Mouse (Mus musculus): ENCODE results near the gene Cyp20a1.

Gene Cyp20a1

DNA sequence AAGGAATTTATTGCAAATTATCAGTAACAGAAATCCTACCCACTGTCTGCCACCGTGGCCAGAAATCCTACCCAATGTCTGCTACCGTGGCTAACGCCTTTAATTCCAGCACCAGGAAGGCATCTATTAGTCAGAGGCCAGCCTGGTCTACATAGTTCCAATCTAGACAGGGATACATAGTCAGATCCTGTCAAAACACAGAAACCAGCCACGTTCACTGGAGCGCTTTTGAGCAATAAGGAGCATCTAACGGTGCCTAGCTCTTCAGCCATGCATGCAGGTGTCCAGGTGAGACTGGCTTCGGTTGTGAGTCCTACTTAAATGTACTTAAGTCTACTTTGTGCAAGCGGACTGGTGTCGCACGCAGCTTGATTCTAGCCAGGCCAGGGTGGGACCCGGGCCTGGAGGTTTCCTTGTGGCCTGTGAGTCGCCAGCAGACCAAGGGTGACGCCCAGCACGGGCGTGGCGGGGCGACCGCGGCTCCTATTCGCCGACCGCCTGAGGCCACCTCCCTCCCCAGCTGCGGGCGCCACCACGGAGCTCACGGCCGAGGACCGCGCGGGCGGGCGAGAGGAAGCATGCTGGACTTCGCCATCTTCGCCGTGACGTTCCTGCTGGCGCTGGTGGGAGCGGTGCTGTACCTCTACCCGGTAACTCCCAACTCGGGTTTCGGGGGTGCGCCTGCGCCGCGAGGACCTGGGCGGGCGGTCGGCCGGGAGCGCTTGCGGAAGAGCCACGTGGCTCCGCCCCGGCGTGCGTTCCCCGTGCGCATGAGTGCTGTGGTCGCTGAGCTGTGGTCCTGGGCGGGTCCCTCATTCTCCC lies at the start of gene Cyp20a1:
Cyp20a1 (plus strand) TSS at position 516 of the 822 bp plus-strand sequence.
- DNase-seq (ENCODE audit: low read depth), result peak; percentile 72

DNA sequence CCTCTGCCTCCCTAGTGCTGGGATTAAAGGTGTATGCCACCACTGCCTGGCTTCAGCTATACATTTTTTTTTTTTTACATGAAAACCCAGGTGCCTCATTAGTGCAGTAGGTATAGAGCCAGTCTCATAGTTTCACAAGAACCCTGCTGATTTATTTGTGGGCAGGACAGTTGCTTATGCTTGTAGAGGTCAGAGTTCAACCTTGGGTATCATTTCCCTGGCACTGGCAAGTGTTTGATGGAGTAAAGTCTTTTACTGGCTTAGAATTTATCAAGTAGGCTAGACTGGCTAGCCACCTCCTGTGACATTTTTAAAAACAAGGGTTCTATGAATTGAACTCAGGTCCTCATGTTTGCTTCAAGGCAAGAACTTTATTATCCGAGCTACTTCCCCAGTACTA lies 49.2 kb upstream of the Cyp20a1 start:
- DNase-seq (ENCODE audit: low read depth), result no peak

DNA sequence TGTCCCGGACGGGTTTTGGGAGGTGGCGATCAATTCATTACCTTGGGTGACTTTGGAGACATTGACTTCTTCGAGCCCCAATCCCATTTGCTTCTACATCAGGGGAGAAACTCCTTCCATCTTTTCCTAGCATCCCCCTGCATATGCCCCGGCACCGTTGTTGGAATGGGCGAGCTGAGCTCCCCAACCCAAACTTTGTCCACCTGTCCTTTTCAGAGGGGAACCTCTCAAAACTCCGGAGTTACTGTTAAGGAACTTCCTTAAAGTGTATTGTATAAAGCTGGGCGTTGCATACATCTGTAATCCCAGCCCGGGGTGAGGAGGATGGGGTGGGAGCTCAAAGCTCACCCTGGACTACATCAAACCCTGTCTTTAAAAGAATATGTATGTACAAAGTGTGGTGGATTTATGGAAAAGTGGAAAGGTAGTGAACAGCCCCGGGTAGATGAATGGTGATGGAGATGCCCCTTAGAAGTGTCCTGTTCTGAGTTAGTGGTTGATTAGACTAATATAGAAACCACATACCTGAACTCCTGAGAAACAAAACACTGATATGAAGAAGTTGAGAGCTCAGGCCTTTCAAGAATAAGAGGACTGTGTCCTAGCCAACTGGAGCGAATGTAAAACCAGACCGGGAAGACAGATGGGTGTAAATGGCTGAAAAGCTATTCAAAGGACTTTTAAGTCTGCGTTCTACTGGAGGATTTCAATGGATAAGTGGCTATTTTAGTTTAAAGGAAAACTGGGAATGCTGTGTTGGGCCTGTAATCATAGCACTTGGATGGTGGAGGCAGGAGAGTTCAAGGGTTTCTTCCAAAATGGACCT lies 720 bp downstream of the Cyp20a1 start:
- DNase-seq (ENCODE audit: low read depth), result peak; percentile 5

DNA sequence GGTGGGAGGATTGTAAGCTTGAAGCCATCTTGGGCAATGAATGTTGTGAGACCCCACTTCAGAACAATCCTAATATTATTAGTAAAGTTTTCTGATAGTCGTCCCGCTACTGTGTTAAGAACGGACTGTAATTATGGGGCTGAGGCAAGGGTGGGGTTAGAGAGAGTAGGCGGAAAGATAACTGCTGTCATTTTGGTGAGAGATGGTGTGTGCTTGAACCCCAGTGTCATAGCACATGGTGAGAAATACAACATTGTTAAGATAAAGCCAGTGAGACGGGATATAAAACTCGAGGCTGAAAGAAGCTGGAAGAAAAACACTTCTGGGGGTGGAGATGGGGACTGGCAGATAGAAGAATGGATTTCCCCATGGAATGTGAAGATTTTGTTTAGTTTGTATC lies 1.5 kb downstream of the Cyp20a1 start:
- peak; percentile 22 for DNase-seq (ENCODE audit: low read depth)

DNA sequence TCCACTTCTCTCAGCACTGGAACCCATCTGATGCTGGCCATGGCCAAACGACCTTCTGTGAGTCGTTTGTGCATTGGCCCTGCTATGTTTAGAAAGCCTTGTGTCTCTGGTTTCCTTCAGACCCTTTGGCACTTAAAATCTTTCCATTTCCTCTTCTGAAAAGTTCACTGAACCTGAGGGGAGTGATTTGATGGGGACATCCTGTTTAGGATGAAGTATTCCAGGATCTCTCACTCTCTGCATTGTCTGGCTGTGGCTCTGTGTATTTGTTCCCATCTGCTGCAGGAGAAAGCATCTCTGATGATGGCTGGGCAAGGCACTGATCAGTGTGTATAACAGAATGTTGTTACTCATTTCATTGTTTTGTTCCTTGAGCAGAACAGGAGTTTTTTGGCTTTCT lies 2.6 kb downstream of the Cyp20a1 start:
- no peak for DNase-seq (ENCODE audit: low read depth)

DNA sequence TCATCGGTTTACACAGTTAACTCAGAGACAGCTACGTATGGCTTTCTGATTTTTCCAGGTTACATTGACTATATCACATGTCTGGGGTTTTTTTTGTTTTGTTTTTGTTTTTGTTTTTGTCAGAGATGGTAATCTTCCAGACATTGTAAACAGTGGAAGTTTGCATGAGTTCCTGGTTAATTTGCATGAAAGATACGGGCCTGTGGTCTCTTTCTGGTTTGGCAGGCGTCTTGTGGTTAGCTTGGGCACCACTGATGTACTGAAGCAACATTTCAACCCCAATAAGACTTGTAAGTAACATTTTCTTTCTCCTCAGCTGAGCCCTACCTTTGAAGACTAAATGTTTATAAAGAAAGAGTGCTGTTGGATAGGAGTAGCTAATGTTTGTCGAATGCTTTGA lies 9.7 kb downstream of the Cyp20a1 start:
- DNase-seq (ENCODE audit: low read depth), result no peak

DNA sequence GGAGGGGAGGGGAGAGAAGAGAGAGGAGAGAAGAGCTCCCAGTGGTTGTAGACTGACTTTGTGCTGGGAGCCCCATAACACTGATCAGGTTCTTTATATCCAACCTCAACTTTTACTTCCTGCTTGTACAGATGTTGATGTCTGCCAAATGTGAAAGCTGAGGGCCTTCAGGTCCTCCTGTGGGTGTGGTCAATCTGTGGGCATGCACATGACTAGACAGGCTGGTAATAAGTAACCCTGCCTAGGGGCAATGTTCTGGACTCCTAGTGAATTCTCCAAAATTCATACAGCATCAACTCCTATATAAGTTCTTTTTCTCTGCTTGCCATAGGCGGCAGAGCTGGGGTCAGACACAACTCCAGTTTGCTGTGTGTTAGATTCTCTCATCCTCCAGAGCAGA lies 18.5 kb downstream of the Cyp20a1 start:
- DNase-seq (ENCODE audit: low read depth), result no peak

DNA sequence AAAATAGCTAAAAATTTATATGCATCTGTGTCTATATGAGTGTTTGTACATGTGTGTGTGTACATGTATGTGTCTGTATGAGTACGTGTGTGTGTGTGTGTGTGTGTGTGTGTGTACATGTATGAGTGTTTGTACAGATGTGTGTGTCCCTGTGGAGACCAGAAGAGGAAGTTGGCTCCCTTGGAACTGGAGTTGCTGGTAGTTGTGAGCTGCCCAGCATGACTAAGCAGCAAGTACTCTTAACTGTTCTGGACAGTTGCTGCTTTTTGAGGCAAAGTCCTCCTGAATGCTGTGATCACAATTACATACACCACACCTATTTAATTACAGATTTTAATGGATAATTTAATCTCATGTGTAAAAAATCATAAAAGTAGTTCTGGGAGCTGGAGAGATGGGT lies 33.4 kb downstream of the Cyp20a1 start:
- no peak for DNase-seq (ENCODE audit: low read depth)

DNA sequence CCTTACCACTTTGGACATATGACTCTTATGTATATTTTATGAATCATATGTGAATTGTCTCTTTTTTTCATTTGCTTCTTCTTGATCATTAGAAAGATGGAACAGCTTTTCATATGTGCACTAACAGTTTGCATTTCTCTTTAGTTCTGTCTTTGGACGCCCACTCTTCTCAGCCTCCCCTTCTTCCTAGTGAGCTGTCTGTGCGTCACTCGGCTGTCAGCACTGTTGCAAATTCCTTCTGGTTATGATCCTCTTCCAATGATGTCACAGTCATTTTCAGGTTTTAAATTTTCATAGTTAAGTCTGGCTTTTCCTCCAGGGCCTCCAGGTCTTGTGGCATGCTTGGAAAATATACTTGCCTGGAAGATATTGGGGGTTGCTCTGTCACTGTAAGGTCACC lies 38.8 kb downstream of the Cyp20a1 start:
- no peak for DNase-seq (ENCODE audit: low read depth)

DNA sequence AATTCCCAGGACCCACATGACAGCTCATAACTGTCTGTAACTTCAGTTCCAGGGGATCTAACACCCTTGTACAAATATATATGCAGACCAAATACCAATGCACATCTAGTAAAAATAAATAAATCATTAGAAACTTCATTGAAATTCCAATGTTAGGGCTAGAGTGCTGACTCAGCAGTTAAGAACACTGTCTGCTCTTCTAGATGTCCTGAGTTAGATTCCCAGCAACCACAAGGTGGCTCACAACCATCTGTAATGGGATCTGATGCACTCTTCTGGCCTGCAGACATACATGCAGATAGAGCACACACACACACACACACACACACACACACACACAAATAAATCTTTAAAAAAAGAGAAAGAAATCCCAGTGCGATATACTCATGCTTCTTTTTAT lies 61.7 kb downstream of the Cyp20a1 start:
- no peak for DNase-seq (ENCODE audit: low read depth)

DNA sequence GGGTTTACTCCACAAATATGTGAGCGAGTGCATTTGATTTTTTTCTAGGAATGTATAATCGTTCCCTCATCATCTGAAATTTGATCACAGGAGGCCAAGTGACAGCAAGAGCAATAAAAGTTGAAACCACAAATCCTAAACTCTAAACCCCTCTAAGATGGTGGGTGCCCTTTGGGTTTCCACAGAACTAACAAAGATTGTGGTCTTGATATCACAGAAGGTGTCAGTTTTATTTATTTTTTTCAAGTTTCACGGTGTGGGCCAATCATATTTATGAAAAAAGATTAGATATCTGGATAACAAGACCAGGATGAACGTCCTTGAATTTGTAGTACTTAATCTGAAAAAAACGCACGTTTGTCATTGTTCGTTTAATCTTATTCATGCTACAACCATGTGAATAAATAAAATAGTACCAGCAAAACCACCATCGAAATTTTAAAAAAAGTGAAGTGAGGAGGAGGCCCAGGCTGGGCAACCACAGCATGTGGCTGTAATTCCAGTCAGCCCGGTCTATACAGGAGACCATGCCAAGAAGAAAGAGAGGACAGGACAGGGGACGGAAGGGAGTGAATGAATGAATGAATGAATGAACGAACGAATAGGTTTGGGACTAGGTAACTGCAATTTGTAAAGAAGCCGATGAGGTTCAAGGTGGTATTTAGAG lies 65.5 kb downstream of the Cyp20a1 start:
- DNase-seq (ENCODE audit: low read depth), result no peak

DNA sequence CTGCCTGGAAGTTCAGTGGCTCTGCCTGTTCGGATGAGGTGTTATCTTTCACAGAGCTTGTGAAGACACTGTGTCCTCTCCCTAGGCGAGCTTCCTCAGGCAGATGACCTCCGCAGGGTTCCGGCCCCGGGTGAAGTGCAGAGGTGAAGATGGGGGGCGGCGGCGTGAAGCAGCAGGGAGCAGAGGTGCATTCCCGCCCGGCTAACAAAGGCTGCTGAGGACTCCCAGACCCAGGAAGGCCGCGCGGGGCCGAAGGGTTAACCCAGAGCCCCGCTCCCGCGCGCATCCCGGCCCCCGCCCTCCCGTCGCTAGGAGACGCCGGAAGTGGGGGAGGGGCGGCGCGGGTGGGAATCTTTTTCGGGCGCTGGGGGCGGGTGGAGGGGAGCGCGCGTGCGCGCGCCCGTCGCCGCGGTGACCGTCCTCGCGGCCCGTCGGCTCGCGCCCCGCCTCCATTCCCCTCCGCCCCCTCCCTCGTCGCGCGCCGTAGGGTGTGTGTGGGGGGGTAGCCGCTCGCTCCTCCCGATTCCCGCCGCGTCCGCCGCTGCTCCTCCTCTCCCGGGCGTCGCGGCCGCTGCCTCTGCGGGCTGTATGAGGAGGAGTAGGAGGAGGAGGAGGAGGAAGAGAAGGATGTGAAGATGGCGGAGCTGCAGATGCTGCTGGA lies 66.2 kb downstream of the Cyp20a1 start, which contains the start of gene Abi2:
Abi2 (plus strand) TSS at position 452 of the 661 bp plus-strand sequence.
- peak; percentile 58 for DNase-seq (ENCODE audit: low read depth)

DNA sequence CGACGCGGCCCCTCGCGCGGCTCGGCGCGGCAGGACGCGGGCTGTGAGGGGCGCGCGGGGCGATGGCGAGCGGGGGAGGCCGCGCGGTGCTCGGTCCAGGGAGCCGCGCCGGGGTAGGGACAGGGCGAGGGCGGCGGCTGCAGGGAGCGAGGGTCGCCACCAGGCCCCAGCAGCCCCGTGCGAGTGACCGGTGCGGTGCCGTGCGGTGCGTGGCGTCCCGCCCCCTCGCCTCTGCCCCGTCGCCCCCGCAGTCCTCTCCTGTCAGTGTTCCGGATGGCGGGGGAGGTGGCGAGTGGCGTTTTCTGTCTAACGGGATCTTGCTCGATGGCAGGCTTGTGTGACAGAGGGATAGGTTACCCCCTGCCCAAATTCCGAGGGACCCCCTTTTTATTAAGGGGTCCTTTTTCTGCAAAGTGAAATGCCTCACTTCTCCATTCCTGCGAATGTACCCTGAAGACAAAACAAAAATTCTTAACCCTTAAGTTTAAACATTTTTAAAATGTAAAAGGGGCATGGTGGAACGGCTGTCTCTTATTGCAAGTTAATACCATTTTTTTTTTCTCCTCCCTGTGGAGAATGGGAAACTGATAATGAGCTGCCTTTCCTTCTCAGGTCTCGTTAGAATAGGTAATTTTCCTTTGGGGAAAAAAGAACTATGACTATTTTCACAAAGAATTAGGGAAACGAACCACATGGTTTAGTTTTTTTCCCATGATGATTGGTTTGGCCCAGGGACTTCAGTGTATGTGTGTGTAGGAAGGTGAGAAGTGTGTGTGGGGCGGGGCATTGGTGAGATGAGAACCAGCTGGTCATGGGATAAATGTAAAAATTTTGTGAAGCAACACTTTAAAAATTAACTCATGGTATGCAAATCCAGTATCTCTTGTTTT lies 67.0 kb downstream of the Cyp20a1 start:
- no peak for DNase-seq (ENCODE audit: low read depth)

DNA sequence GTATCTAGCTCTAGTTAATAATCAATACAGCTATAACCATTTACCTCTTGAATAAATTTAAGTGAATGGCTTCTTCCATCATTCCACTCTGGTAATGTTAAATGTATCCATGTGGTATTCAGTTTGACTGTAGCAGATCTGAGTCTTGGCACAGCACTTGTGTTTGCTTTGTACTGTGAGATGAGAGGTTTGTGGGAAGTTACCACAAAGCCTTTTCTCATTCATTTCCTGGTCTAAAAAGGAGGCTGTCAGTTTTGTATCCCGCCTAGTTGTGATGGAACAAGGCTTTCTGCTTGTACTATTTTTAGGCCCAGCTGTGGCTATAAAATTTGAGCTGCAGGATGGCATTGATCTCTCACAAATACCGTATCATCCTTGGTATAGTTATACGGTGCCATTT lies 73.6 kb downstream of the Cyp20a1 start:
- no peak for DNase-seq (ENCODE audit: low read depth)

DNA sequence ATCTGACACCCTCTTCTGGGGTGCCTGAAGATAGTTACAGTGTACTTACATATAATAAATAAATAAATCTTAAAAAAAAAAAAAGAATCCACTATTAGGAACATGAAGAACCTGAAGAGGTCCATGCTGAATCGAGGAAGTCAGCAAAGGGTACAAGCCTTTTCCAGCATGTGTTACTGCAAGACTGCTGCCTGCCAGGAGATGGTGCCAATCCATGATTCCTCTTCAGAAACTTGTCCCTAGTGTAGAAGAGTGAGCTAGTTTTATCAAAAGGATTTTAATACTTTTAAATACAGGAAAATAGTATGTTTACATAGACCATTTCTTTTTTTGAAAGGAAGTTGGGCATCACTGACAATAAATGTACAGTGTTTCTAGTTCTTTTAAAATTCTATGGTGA lies 80.8 kb downstream of the Cyp20a1 start:
- DNase-seq (ENCODE audit: low read depth), result no peak

DNA sequence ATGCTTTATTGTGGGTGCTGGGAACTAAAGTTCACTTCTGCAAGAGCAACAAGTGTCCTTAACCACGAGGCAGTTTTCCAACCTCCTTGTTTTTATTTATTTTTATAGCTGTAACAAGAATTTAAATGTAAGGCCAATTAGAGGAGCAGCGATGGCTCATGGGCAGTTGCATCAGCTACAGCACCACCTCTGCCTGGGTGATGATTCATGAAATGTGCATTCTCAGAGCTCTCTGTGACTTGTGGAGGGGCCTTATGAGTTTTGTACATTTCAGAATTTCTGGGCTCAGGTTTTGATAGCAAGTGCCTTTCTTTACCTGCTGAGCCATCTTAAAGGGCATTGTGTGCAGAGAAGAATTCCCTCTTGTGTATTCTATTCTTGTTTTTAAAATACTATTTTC lies 85.2 kb downstream of the Cyp20a1 start:
- DNase-seq (ENCODE audit: low read depth), result no peak

DNA sequence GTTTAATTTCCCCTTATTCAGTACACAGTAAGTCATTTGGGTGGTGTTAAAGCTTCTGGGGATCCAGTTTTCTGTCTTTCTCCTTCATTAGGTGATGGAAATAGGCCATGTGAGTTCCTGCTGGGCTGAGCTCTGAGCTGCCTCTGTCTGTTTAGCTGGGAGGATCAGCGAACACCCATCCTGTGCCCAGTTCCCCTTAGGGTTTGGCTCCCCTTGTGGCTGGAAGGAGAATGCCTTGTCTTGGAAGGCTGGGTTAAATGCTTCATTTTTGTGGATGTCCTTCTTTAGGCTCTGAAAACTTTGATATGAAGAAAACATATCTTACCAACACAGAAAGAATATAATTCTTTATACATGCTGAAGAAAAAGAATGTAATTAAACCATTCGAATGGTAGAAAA lies 85.8 kb downstream of the Cyp20a1 start:
- no peak for DNase-seq (ENCODE audit: low read depth)

DNA sequence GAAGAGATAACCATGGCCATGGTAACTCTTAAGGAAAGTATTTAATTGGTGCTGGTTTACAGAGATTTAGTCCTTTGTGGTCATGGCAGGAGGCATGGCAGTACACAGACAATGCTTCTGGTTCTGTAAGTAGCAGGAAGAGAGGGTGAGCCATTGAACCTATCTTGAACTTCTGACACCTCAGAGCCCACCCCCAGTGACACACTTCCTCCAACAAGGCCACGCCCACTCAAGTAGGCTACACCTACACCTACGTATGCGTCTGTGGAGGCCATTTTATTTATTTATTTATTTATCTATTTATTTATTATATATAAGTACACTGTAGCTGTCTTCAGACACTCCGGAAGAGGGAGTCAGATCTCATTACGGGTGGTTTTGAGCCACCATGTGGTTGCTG lies 88.4 kb downstream of the Cyp20a1 start:
- DNase-seq (ENCODE audit: low read depth), result no peak

DNA sequence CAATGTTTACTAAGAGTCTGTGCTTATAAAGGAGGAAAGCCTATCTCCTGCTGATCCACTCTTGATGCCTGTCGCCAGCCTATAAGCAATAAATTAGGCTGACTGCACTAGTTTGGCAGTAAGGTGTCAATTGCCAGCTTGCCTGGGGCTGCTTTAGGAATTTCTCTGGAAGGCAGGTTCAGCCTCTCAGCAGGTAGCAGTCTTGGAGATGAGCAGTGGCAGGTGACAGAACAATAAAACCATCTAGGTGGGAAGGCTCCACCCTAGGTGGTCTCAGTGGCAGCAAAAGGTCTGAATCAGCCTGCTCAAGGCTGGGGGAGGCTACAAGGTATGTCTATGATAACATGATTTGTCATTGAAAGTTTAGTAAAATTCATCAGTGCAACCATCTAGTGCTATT lies 89.4 kb downstream of the Cyp20a1 start:
- no peak for DNase-seq (ENCODE audit: low read depth)
